Mouse (Mus musculus) skeletal muscle tissue, postnatal 0 days (tissue): ENCODE results near the gene Cip2a. TPM values are rescaled to one million over a fixed set of nuclear protein-coding genes. Genes with fewer than 3 reads are reported as not detected.

Source experiments
- polyA plus RNA-seq: library from polyadenylated mRNA; unstranded; fragments of >200 nt; fragmentation: Nextera tagmentation; extraction: Ambion mirVana; gene quantifications from 2 replicates; pipeline ENCODE4 v1.2.1, GENCODE M21; 2015

The Cip2a gene
- polyA plus RNA-seq, result 4.7 and 5.4 TPM in 2 replicates

GRCm38 (mm10) chr16:48993559-48994342 lies at the start of gene Cip2a, which contains the start of gene Dzip3:
Gene Cip2a (plus strand): TSS chr16:48994185.
Gene Dzip3 (minus strand): TSS chr16:48994165.

GRCm38 (mm10) chr16:49057186-49057585 lies 63.2 kb downstream of the Cip2a start, which contains the start of gene Myh15:
Gene Myh15 (plus strand): TSS chr16:49057486.

Other genes starting within 250 kb of the Cip2a start
- gene Trat1, start 222.2 kb upstream of the Cip2a start, polyA plus RNA-seq, result 0.15 TPM in 1 of 2 replicates, not detected in the other
- gene Retnlb, start 177.3 kb upstream of the Cip2a start, polyA plus RNA-seq, result not detected in 2 replicates
- gene Retnla, start 151.6 kb upstream of the Cip2a start, polyA plus RNA-seq, result not detected in 2 replicates
- gene Retnlg, start 121.6 kb upstream of the Cip2a start, polyA plus RNA-seq, result 1.5 and 3.7 TPM in 2 replicates
- gene Dzip3, start within 50 bp of the Cip2a start, polyA plus RNA-seq, result 6.3 and 6.8 TPM in 2 replicates
- gene Myh15, start 63.3 kb downstream of the Cip2a start, polyA plus RNA-seq, result 0.04 TPM in 1 of 2 replicates, not detected in the other